Mouse (Mus musculus) intestine, postnatal 0 days (tissue): ENCODE measurements at regions not wholly inside any gene's neighbourhood (a gene's known extent, or its start where the extent isn't known, plus 50 kb on each side); places are given as distances from the start of the nearest gene placed in this dataset.

Experiments used
- ATAC-seq: fragments of 200-750 bp; cut with Nextera tagmentation; 2 replicates; pipeline ENCODE4 v1.8.0; 2017; ENCODE audit warnings: mild to moderate bottlenecking, moderate TSS enrichment, moderate library complexity
- H3K27ac ChIP-seq: fragments of 300-500 bp; sonication (generic); 2 replicates; pipeline ENCODE4 v1.5.1; 2014; ENCODE audit warnings: mild to moderate bottlenecking, low read depth, low read length, moderate library complexity
- H3K27me3 ChIP-seq: fragments of 300-500 bp; sonication (generic); replicated peaks from 2 replicates; pipeline ENCODE4 v1.6.1; 2014; ENCODE audit warnings: low read length, mixed read lengths; ENCODE audit not compliant: control insufficient read depth, insufficient read depth
- H3K36me3 ChIP-seq: fragments of 300-500 bp; sonication (generic); 2 replicates; pipeline ENCODE4 v1.6.1; 2014; ENCODE audit warnings: mild to moderate bottlenecking, moderate library complexity; ENCODE audit not compliant: control insufficient read depth, insufficient read depth
- H3K4me1 ChIP-seq: fragments of 300-500 bp; sonication (generic); replicated peaks from 2 replicates; pipeline ENCODE4 v1.6.1; 2014; ENCODE audit warnings: antibody characterized with exemption, low read length, mixed read lengths; ENCODE audit not compliant: control insufficient read depth, insufficient read depth
- H3K4me2 ChIP-seq: fragments of 300-500 bp; sonication (generic); replicated peaks from 2 replicates; pipeline ENCODE4 v1.6.1; 2014; ENCODE audit warnings: low read depth, mild to moderate bottlenecking, moderate library complexity
- H3K4me3 ChIP-seq: fragments of 300-500 bp; sonication (generic); 2 replicates; pipeline ENCODE4 v1.5.1; 2014; ENCODE audit warnings: low read depth, low read length
- H3K9ac ChIP-seq: fragments of 300-500 bp; sonication (generic); 2 replicates; pipeline ENCODE4 v1.6.1; 2014; ENCODE audit warnings: mild to moderate bottlenecking, low read depth, low read length
- H3K9me3 ChIP-seq: fragments of 300-500 bp; sonication (generic); 2 replicates; pipeline ENCODE4 v1.6.1; 2016; ENCODE audit warnings: mixed run types; ENCODE audit not compliant: control insufficient read depth
- CTCF ChIP-seq: sonication (generic); IDR thresholded peaks from 2 replicates; pipeline ENCODE4 v1.5.1; 2016; ENCODE audit warnings: low read depth, mild to moderate bottlenecking, control low read depth, antibody characterized with exemption, moderate library complexity
- WGBS: fragments of 180-500 bp; shearing (Covaris S2); extraction: QIAGEN DNeasy Blood & Tissue Kit; methylation state at CpG from one replicate; pipeline ENCODE4 v1.1.7; 2014; 5-methylcytosine and 5-hydroxymethylcytosine counted together

DNA sequence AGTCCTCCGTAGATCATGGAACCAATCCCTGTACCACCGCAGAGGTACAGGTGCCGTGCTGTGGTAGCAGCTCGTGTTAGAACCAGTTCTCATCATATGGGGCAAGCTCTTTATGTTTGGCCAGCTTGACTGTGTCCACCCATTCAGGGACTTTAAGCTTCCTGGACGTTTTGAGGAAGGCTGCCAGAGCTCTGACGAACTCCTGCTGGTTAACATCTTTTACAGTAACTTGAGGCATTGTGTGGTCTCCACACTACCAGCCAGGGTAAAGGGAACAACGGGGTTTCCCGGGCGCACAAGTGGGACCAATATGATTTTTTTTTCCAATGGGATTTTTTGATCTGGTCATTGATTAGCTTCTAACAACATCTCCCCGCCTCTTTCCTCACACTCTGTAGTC, 220.1 kb downstream of the Lrig3 start:
- H3K9me3 ChIP-seq = no peaks in the 10 kb centered on the region
- 86% methylated on average over 10 of the region's 10 CpGs for WGBS
- H3K27me3 ChIP-seq = no peaks in the 10 kb centered on the region
- H3K9ac ChIP-seq = no peak overlapping the region
- TF ChIP-seq CTCF = no peak
- ATAC-seq = no peak
- H3K4me3 ChIP-seq = no peak overlapping the region
- H3K4me2 ChIP-seq = no peak overlapping the region
- H3K27ac ChIP-seq = no peak overlapping the region
- no peaks in the 10 kb centered on the region for H3K4me1 ChIP-seq
- H3K36me3 ChIP-seq = no peaks in the 10 kb centered on the region

DNA sequence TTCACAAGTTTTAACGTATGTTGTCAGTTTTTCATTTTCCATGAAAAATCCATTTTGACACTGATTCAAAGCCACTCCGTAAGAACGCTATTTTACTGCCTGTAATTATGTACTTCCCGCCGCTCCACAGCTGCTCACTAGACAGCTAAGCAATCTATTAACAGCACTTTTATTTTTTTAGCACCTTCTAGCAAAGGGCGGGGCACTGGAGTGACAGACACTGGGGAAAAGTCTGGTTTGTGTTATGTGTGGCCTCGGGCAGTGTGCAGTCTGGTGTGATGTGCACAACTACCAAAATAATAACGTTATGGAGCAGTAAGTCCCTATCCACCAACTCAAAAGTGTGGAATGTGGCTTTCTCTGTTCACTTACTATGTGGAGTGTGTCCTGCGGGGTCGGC, 223.0 kb downstream of the Lrig3 start:
- Histone ChIP-seq H3K27me3 (no peaks in the 10 kb centered on the region), H3K4me2 (no peak overlapping the region), H3K27ac (no peak overlapping the region), H3K4me3 (no peak overlapping the region), H3K9ac (no peak overlapping the region), H3K9me3 (no peaks in the 10 kb centered on the region), H3K4me1 (no peaks in the 10 kb centered on the region), H3K36me3 (no peaks in the 10 kb centered on the region)
- no peak for ATAC-seq
- 70% methylated on average over 10 of the region's 10 CpGs for WGBS
- no peak for TF ChIP-seq CTCF
